8 mouse cellular contexts compared by ENCODE assay signal in genomic region chr8:94942566-94942965, GRCm38 (mm10). TPM values are rescaled to one million over a fixed set of nuclear protein-coding genes. Genes with fewer than 3 reads are reported as not detected.
DNase-seq lines count a peak whose midpoint lies in the region; TF ChIP-seq lines count a peak whose summit lies in the region.

No protein-coding gene starts in this region.

- no peak overlapping the region for H3K27ac ChIP-seq in ES-Bruce4 (ENCODE audit: insufficient read depth, low read length)

- TF ChIP-seq POLR2A in ES-Bruce4 (IDR thresholded peaks at IDR 0.05; ENCODE audit: insufficient read depth, low read length), result no peak

- no peaks in the 10 kb centered on the region for H3K36me3 ChIP-seq in ES-Bruce4 (ENCODE audit: control insufficient read depth, insufficient read depth, low read length, poor library complexity, severe bottlenecking)

- no peaks in the 10 kb centered on the region for H3K4me1 ChIP-seq in ES-Bruce4 (ENCODE audit: control insufficient read depth, insufficient read depth, low read length)

- peak; percentile 86 to 87 for DNase-seq in B cell, adult 2 months
- peak; percentile 26 for DNase-seq in cerebellum, adult 9-10 months
- DNase-seq in gastrocnemius, postnatal 14 days, result peak; percentile 34
- peak; percentile 57 to 85 for DNase-seq in kidney, postnatal 36 days
- peak; percentile 79 for DNase-seq in lung, postnatal 14 days
- peak; percentile 50 for DNase-seq in right cerebral cortex, postnatal 25 days
- no peak for DNase-seq in Muller cell, postnatal 12 days (ENCODE audit: inconsistent ontology term)

- no peak for TF ChIP-seq EP300 in ES-Bruce4 (IDR thresholded peaks at IDR 0.05; ENCODE audit: insufficient read depth, low read depth, low read length)

- intact Hi-C loops in gastrocnemius, postnatal 14 days (cut with DNase I; ENCODE audit: low total_unique reads), result loop anchor here (10.0 kb wide), 2 partner anchors 152 to 262 kb away; partner anchors contain the start of gene Kifc3

- no peak overlapping the region for H3K4me3 ChIP-seq in ES-Bruce4 (ENCODE audit: low read depth, low read length)

- H3K27me3 ChIP-seq in ES-Bruce4 (ENCODE audit: control insufficient read depth, insufficient read depth, low read length, poor library complexity, severe bottlenecking), result no peaks in the 10 kb centered on the region

- peak; percentile 97 for TF ChIP-seq CTCF in ES-Bruce4 (IDR thresholded peaks at IDR 0.05; ENCODE audit: low read depth, low read length)

- no peak overlapping the region for H3K9ac ChIP-seq in ES-Bruce4 (ENCODE audit: low read depth, poor library complexity, severe bottlenecking)

- H3K9me3 ChIP-seq in ES-Bruce4 (replicated peaks; ENCODE audit: control insufficient read depth, insufficient read depth, low read length, poor library complexity, severe bottlenecking), result no peaks in the 10 kb centered on the region

RNA-seq across cellular contexts. Expression of gene Adgrg5, which starts 19.1 kb away (rescaled TPM):
- 1.0 and 2.6 TPM in 2 replicates for polyA plus RNA-seq in ES-Bruce4 (2011; ENCODE audit: insufficient read depth, insufficient read length, low read depth, missing spikeins)
- not detected for total RNA-seq in gastrocnemius, postnatal 14 days (2021)

RNA-seq across cellular contexts. Expression of gene Ccdc102a, which starts 24.7 kb away (rescaled TPM):
- polyA plus RNA-seq in ES-Bruce4 (2011; ENCODE audit: insufficient read depth, insufficient read length, low read depth, missing spikeins), result 5.1 and 5.4 TPM in 2 replicates
- 10 to 100 TPM in 1 of 2 experiments, 1 to 10 TPM in 1; 7.1 to 10.9 TPM for total RNA-seq in gastrocnemius, postnatal 14 days (2021)

RNA-seq across cellular contexts. Expression of gene Adgrg1, which starts 32.0 kb away (rescaled TPM):
- polyA plus RNA-seq in ES-Bruce4 (2011; ENCODE audit: insufficient read depth, insufficient read length, low read depth, missing spikeins), result 11.4 and 13.8 TPM in 2 replicates
- 10 to 100 TPM; 21.4 to 38.2 TPM for total RNA-seq in gastrocnemius, postnatal 14 days (2021)
